In genomic region chr10:128578330-128578729, GRCm38 (mm10) we compare ENCODE assay signal across 22 mouse cellular contexts. TPM values are rescaled to one million over a fixed set of nuclear protein-coding genes. Genes with fewer than 3 reads are reported as not detected.
A peak's percentile ranks its signal among the peaks of the same experiment; 100 is the strongest.
DNase-seq lines count a peak whose midpoint lies in the region; ATAC-seq and TF ChIP-seq lines count a peak whose summit lies in the region.
"Had no signal": no experiment of that assay in that cellular context is flagged by ENCODE, and none has a peak within 500 bp of the region (broad histone marks: within the 10 kb centered on the region; RNA-seq: fewer than 3 reads in every experiment).

No protein-coding gene starts in this region.

- DNase-seq in stomach, postnatal 0 days (ENCODE audit: low spot score): no peak
- DNase-seq in R1 (ENCODE audit: low read depth, low spot score): peak; percentile 53
- no peak for DNase-seq in kidney, postnatal 14 days
- no peak for DNase-seq in layer of hippocampus, postnatal 25 days (ENCODE audit: extremely low spot score in 1 of 2, low spot score in 1 of 2)
- no peak for DNase-seq in layer of hippocampus, postnatal 14 days (ENCODE audit: low spot score in 2 of 2)
- DNase-seq: adrenal gland, postnatal 14 days; cerebellum, adult 11-12 months; cerebellum, postnatal 14 days; embryo, embryonic 11 days; forebrain, postnatal 0 days; right cerebral cortex, postnatal 14 days; thymus, postnatal 14 days had no signal

- WGBS in stomach, embryonic 16.5 days: 70% methylated on average over 11 of the region's 11 CpGs
- WGBS in stomach, postnatal 0 days: 65% methylated on average over 11 of the region's 11 CpGs
- 68% methylated on average over 11 of the region's 11 CpGs for WGBS in small intestine, adult 2 months

- H3K4me1 ChIP-seq in stomach, embryonic 16.5 days (ENCODE audit: control insufficient read depth, insufficient read depth, low read length): peaks cover 3% of the 10 kb centered on the region; the same call in 1 of the 2 replicates
- no peaks in the 10 kb centered on the region for H3K4me1 ChIP-seq in stomach, postnatal 0 days (replicated peaks; ENCODE audit: control insufficient read depth, insufficient read depth)
- H3K4me1 ChIP-seq in small intestine, adult 2 months (ENCODE audit: control insufficient read depth, insufficient read depth, insufficient read length, low read length): peaks cover 8% of the 10 kb centered on the region
- H3K4me1 ChIP-seq: liver, embryonic 15.5 days had no signal

- no peak for ATAC-seq in stomach, embryonic 16.5 days (ENCODE audit: insufficient read depth, low FRiP score)
- ATAC-seq in stomach, postnatal 0 days (ENCODE audit: low FRiP score, low TSS enrichment): no peak
- ATAC-seq in inflammation-experienced regulatory T-cells, adult 6 months: peak; percentile 61
- ATAC-seq: forebrain, postnatal 0 days; lung, postnatal 0 days had no signal

- peak overlapping the region; percentile 33; the same call in 1 of the 2 replicates for H3K9ac ChIP-seq in stomach, embryonic 16.5 days (ENCODE audit: low read length)
- H3K9ac ChIP-seq in stomach, postnatal 0 days (ENCODE audit: low read length): no peak overlapping the region
- H3K9ac ChIP-seq: embryonic facial prominence, embryonic 15.5 days; forebrain, postnatal 0 days; liver, embryonic 15.5 days had no signal

- H3K9me3 ChIP-seq in stomach, embryonic 16.5 days (replicated peaks; ENCODE audit: control insufficient read depth, low read length): no peaks in the 10 kb centered on the region
- no peaks in the 10 kb centered on the region for H3K9me3 ChIP-seq in stomach, postnatal 0 days (ENCODE audit: control insufficient read depth, low read length)
- H3K9me3 ChIP-seq: embryonic facial prominence, embryonic 15.5 days; heart, embryonic 10.5 days; liver, embryonic 15.5 days; midbrain, embryonic 10.5 days had no signal

- H3K27ac ChIP-seq in stomach, embryonic 16.5 days (ENCODE audit: low read length): no peak overlapping the region
- no peak overlapping the region for H3K27ac ChIP-seq in stomach, postnatal 0 days (replicated peaks)
- H3K27ac ChIP-seq in small intestine, adult 2 months (ENCODE audit: insufficient read depth, low read depth, low read length): no peak overlapping the region
- H3K27ac ChIP-seq: embryonic facial prominence, embryonic 15.5 days; heart, embryonic 10.5 days; kidney, postnatal 0 days; left cerebral cortex, adult 2 months; liver, embryonic 15.5 days; midbrain, embryonic 10.5 days had no signal

- 0 out of 2 replicates have a peak, but pooled peaks cover 3% of the 10 kb centered on the region for H3K36me3 ChIP-seq in stomach, embryonic 16.5 days (ENCODE audit: control insufficient read depth, insufficient read depth, low read length)
- peaks cover 2% of the 10 kb centered on the region; the same call in 1 of the 2 replicates for H3K36me3 ChIP-seq in stomach, postnatal 0 days (ENCODE audit: control insufficient read depth, insufficient read depth, low read length)
- H3K36me3 ChIP-seq in small intestine, adult 2 months (ENCODE audit: control insufficient read depth, insufficient read depth, low read length): peaks cover 77% of the 10 kb centered on the region
- H3K36me3 ChIP-seq: midbrain, embryonic 10.5 days had no signal

- no peaks in the 10 kb centered on the region for H3K27me3 ChIP-seq in stomach, embryonic 16.5 days (ENCODE audit: control insufficient read depth, insufficient read depth, low read length)
- no peaks in the 10 kb centered on the region for H3K27me3 ChIP-seq in stomach, postnatal 0 days (ENCODE audit: control insufficient read depth, insufficient read depth, low read length)
- H3K27me3 ChIP-seq in small intestine, adult 2 months (ENCODE audit: control insufficient read depth, insufficient read depth, low read length): no peaks in the 10 kb centered on the region
- H3K27me3 ChIP-seq: embryonic facial prominence, embryonic 15.5 days had no signal

- H3K4me2 ChIP-seq in stomach, embryonic 16.5 days (ENCODE audit: low read depth, low read length): no peak overlapping the region
- no peak overlapping the region for H3K4me2 ChIP-seq in stomach, postnatal 0 days (replicated peaks; ENCODE audit: low read depth)
- H3K4me2 ChIP-seq: embryonic facial prominence, embryonic 15.5 days; liver, embryonic 15.5 days had no signal

- TF ChIP-seq POLR2A in small intestine, adult 2 months (IDR thresholded peaks at IDR 0.05; ENCODE audit: low read depth, low read length): no peak

- no peak for TF ChIP-seq EP300 in stomach, postnatal 0 days (optimal IDR thresholded peaks at IDR 0.05)

- no peak overlapping the region for H3K4me3 ChIP-seq in stomach, embryonic 16.5 days (replicated peaks; ENCODE audit: low read length)
- no peak overlapping the region for H3K4me3 ChIP-seq in stomach, postnatal 0 days (ENCODE audit: low read depth, low read length)
- peak overlapping the region; percentile 34 for H3K4me3 ChIP-seq in small intestine, adult 2 months (ENCODE audit: low read depth, low read length)
- H3K4me3 ChIP-seq: embryonic facial prominence, embryonic 15.5 days; heart, embryonic 10.5 days; left cerebral cortex, adult 2 months; liver, embryonic 15.5 days; midbrain, embryonic 10.5 days had no signal

- no peak for TF ChIP-seq CTCF in stomach, postnatal 0 days (IDR thresholded peaks at IDR 0.05; ENCODE audit: low read depth)
- no peak for TF ChIP-seq CTCF in small intestine, adult 2 months (IDR thresholded peaks at IDR 0.05; ENCODE audit: extremely low read depth, insufficient read length, insufficient replicate concordance, low read depth, low read length)

RNA-seq across cellular contexts. Expression of gene Erbb3, which starts 11.1 kb away (rescaled TPM):
- 32.0 and 38.0 TPM in 2 replicates for polyA plus RNA-seq in stomach, embryonic 16.5 days (2015; fragmentation: Nextera tagmentation; extraction: Ambion mirVana)
- polyA plus RNA-seq in stomach, postnatal 0 days (2015; fragmentation: Nextera tagmentation; extraction: Ambion mirVana): 18.6 and 18.9 TPM in 2 replicates
- polyA plus RNA-seq in inflammation-experienced regulatory T-cells, adult 6 months (2017; shearing (Covaris generic)): 1 to 10 TPM; 2.6 to 9.3 (median 3.9) TPM
- 32.3 and 127 TPM in 2 replicates for polyA plus RNA-seq in small intestine, adult 2 months (2012; rRNA removed)
- 1 to 10 TPM; 9.7 to 10.0 TPM for total RNA-seq in layer of hippocampus, postnatal 25 days (2021)
- total RNA-seq in layer of hippocampus, postnatal 14 days (2021): 1 to 10 TPM; 5.6 to 6.5 TPM

RNA-seq across cellular contexts. Expression of gene Pa2g4, which starts 12.5 kb away (rescaled TPM):
- 198 and 206 TPM in 2 replicates for polyA plus RNA-seq in stomach, embryonic 16.5 days (2015; fragmentation: Nextera tagmentation; extraction: Ambion mirVana)
- 131 and 135 TPM in 2 replicates for polyA plus RNA-seq in stomach, postnatal 0 days (2015; fragmentation: Nextera tagmentation; extraction: Ambion mirVana)
- 100 to 1,000 TPM; 110 to 145 (median 137) TPM for polyA plus RNA-seq in inflammation-experienced regulatory T-cells, adult 6 months (2017; shearing (Covaris generic))
- polyA plus RNA-seq in small intestine, adult 2 months (2012; rRNA removed): 3.2 and 6.9 TPM in 2 replicates
- 10 to 100 TPM; 62.9 to 65.3 TPM for total RNA-seq in layer of hippocampus, postnatal 25 days (2021)
- 10 to 100 TPM; 72.9 to 74.1 TPM for total RNA-seq in layer of hippocampus, postnatal 14 days (2021)

RNA-seq across cellular contexts. Expression of gene Rpl41, which starts 29.2 kb away (rescaled TPM):
- 3,732 and 3,890 TPM in 2 replicates for polyA plus RNA-seq in stomach, embryonic 16.5 days (2015; fragmentation: Nextera tagmentation; extraction: Ambion mirVana)
- 3,550 and 3,693 TPM in 2 replicates for polyA plus RNA-seq in stomach, postnatal 0 days (2015; fragmentation: Nextera tagmentation; extraction: Ambion mirVana)
- polyA plus RNA-seq in inflammation-experienced regulatory T-cells, adult 6 months (2017; shearing (Covaris generic)): 1,000 to 10,000 TPM; 5,582 to 7,160 (median 6,033) TPM
- 1,613 and 1,655 TPM in 2 replicates for polyA plus RNA-seq in small intestine, adult 2 months (2012; rRNA removed)
- total RNA-seq in layer of hippocampus, postnatal 25 days (2021): 1,000 to 10,000 TPM; 1,459 to 1,623 TPM
- total RNA-seq in layer of hippocampus, postnatal 14 days (2021): 1,000 to 10,000 TPM; 1,911 to 2,072 TPM

RNA-seq across cellular contexts. Expression of gene Zc3h10, which starts 30.8 kb away (rescaled TPM):
- 10.7 and 10.8 TPM in 2 replicates for polyA plus RNA-seq in stomach, embryonic 16.5 days (2015; fragmentation: Nextera tagmentation; extraction: Ambion mirVana)
- 7.8 and 8.5 TPM in 2 replicates for polyA plus RNA-seq in stomach, postnatal 0 days (2015; fragmentation: Nextera tagmentation; extraction: Ambion mirVana)
- 1 to 10 TPM; 5.6 to 9.2 (median 6.0) TPM for polyA plus RNA-seq in inflammation-experienced regulatory T-cells, adult 6 months (2017; shearing (Covaris generic))
- polyA plus RNA-seq in small intestine, adult 2 months (2012; rRNA removed): 6.4 and 15.2 TPM in 2 replicates
- 10 to 100 TPM; 13.2 to 14.8 TPM for total RNA-seq in layer of hippocampus, postnatal 25 days (2021)
- total RNA-seq in layer of hippocampus, postnatal 14 days (2021): 10 to 100 TPM in 1 of 2 experiments, 1 to 10 TPM in 1; 9.1 to 12.0 TPM

RNA-seq across cellular contexts. Expression of gene Rps26, which starts 48.2 kb away (rescaled TPM):
- 553 and 704 TPM in 2 replicates for polyA plus RNA-seq in stomach, embryonic 16.5 days (2015; fragmentation: Nextera tagmentation; extraction: Ambion mirVana)
- polyA plus RNA-seq in stomach, postnatal 0 days (2015; fragmentation: Nextera tagmentation; extraction: Ambion mirVana): 781 and 811 TPM in 2 replicates
- polyA plus RNA-seq in inflammation-experienced regulatory T-cells, adult 6 months (2017; shearing (Covaris generic)): 1,000 to 10,000 TPM; 1,205 to 1,760 (median 1,564) TPM
- polyA plus RNA-seq in small intestine, adult 2 months (2012; rRNA removed): 439 and 930 TPM in 2 replicates
- total RNA-seq in layer of hippocampus, postnatal 25 days (2021): 100 to 1,000 TPM; 321 to 324 TPM
- total RNA-seq in layer of hippocampus, postnatal 14 days (2021): 100 to 1,000 TPM; 329 to 373 TPM

Comparison
In these comparisons a context has a peak if more than half of its experiments do, and no peak if none do; other contexts are left out.
1. RNA of gene Pa2g4, which starts 12.5 kb away (polyA plus RNA-seq): 198 to 206 TPM in stomach, embryonic 16.5 days, 110 to 145 TPM in inflammation-experienced regulatory T-cells, adult 6 months and 131 to 135 TPM in stomach, postnatal 0 days; 3.2 to 6.9 TPM in small intestine, adult 2 months; every median in the first group is over 10 times any median in the second.